Mouse (Mus musculus) spleen, adult 12 weeks (tissue): Measurements from ENCODE around the gene Pitpnm1.

Experiments used
- DNase-seq: peaks from one replicate; pipeline ENCODE4 v3.0.0; 2022; ENCODE audit warnings: low spot score

Pitpnm1 gene

GRCm38 (mm10) chr19:4068717-4069410, 30.9 kb upstream of the Pitpnm1 start:
- DNase-seq = no peak

DNA sequence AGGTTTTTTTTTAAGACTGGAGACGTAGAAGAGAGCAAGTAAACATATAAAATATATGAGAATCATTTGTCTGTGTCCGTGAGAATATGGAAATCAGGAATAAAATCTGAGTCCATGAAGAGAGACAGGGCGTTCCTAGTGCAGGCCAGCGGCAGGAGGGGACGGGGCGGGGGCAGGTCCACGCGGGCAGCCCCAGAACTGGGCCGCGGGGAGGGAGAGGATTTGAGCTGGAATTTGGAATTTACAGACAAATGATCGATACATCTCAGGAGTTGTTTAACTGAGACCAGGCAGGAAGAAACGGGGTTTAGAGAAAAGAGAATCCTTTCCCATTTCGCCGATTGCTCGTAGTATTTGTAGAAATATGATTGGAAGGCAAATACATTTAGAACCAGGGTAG, 29.5 kb upstream of the Pitpnm1 start:
- no peak for DNase-seq

DNA sequence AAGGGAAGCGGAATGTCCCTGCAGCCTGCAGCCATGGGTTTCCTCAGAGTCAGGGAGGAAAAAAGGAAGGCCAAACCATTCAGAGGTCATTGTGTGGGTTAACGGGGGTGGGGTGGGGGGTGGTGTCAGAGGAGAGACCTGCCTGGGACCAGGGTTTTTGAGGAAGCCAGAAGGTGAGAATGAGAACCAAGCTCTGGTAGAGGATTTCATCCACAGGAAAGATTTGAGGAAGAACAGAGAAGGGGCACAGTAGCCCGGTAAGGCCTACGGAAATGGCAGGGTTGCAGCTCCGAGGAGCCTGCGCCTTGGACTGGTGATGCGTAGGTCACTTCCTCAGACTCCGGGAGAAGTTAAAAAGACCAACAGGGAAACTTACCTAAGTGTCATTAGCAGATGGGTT, 29.0 kb upstream of the Pitpnm1 start:
- DNase-seq = no peak

GRCm38 (mm10) chr19:4071406-4071805, 28.4 kb upstream of the Pitpnm1 start:
- DNase-seq = no peak

DNA sequence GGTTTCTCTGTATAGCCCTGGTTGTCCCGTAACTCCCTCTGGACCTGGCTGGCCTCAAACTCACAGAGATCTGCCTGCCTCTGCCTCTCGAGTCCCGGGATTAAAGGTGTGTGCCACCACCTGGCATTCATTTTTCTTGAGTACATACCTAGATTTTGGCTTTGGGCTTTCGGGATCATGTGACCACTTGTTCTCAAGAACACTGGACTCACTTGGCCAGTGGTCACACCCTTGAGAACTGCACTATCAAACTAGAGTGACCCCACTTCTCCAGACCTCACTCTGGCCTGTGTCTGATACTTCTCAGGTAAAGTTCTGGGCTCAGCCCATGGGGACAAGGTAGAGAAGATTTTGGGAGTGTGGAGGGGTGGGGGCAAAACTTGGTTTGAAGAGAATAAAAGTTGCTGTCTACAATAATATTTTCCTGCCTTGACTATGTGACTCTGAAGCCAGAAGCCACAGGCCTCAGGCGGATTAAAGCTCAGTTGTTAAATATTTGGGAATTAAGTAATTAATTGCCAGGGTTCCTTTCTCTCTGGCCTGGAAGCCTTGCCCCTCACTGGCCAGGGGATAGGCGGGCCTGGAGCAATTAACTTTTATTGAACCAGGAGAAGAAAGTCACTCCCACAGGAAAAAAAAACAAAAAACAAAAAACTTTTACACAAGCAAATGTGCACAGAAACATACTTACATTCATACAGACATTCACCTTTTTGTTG, 26.9 kb upstream of the Pitpnm1 start:
- no peak for DNase-seq

GRCm38 (mm10) chr19:4075531-4075930, 24.3 kb upstream of the Pitpnm1 start:
- no peak for DNase-seq

- peak; percentile 54 for DNase-seq
Measured at GRCm38 (mm10) chr19:4079594-4079993, 20.2 kb upstream of the Pitpnm1 start.

GRCm38 (mm10) chr19:4080511-4081009, 19.2 kb upstream of the Pitpnm1 start:
- peak; percentile 37 for DNase-seq

DNA sequence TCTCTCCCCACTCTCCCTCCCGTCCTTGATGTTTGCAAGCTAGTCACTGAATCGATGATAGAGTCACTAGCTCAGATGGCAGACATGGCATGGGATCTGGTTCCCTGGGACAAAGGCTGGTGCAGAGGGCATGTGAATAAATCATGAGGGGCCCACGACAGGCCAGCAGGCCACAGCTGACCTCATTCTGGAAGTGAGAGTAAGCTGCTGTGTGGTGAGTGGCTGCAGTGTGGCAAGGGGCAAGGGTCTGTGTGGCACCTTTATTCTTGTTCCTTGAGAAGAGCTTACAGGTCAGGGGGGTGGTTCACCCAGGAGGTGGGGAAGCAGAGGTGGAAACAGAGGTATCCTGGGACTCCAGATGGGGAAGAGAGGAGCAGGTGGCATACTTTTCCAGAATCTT, 18.4 kb upstream of the Pitpnm1 start, which contains the start of gene Cabp2:
Gene Cabp2, plus strand, starts transcription at position 185 of the 400 bp plus-strand sequence.
- DNase-seq = no peak

- no peak for DNase-seq
Measured at GRCm38 (mm10) chr19:4082219-4082965, 17.4 kb upstream of the Pitpnm1 start.

- DNase-seq = no peak
Measured at GRCm38 (mm10) chr19:4083316-4083715, 16.5 kb upstream of the Pitpnm1 start.

DNA sequence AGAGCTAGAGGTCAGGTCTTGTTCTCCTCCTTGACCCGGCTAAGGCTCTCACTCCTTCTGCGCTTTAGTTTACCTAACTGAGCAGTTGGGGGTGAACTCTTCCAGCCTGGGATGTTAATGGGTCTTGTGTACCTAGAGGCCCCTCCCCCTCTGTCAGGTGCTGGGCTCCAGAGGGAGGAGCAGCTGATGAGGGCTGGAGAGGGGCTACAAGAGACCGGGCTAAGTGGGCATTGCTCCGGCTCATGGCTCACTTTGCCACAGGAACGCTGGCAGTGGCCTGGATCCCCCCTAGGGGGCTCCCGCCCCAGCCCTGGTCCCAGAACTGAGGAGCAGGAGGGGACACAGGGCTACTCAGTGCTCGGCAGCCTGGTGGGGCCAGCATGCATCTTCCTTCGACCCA, 16.0 kb upstream of the Pitpnm1 start:
- DNase-seq = no peak

- no peak for DNase-seq
Measured at GRCm38 (mm10) chr19:4084984-4085383, 14.8 kb upstream of the Pitpnm1 start.

- DNase-seq = no peak
Measured at GRCm38 (mm10) chr19:4086156-4086555, 13.6 kb upstream of the Pitpnm1 start.

DNA sequence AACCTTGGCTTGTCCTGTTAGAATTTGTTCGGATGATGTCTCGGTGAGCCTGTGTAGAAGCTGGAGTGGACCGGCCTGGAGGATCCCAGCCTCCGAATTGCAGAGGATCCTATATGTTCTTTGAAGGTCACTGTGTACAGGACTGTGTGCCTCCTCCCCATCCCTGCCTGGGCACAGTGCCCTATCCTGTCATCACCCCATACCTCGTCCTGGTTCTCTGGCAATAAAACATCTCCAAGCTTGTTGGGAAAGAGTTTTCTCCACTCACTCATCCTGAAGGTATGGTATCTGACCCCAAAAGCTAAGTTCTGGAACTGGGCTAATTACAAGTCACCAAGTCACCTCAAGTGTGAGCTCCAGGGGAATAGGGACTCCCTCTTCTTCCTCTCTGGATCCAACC, 12.7 kb upstream of the Pitpnm1 start:
- DNase-seq = no peak

DNA sequence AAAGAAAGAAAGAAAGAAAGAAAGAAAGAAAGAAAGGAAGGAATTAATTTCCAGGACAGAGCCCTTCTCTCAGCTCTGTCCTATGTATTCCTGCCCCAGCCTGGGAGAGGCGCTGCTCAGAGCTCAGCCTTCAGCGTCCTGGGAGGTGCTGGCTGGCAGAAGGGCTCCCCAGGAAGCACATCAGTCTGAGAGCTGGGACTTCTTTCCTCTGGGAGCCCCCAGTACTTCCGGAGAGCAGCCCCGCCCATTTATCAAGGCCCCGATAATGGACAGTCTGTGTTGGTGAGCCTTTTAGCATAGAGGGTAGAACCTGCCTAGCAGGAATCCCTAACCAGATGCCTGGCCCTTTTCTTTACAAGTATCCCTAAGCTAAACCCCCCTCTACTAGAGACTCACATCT, 11.7 kb upstream of the Pitpnm1 start:
- no peak for DNase-seq

- DNase-seq = no peak
Measured at GRCm38 (mm10) chr19:4089128-4089527, 10.7 kb upstream of the Pitpnm1 start.

GRCm38 (mm10) chr19:4090446-4090845, 9.4 kb upstream of the Pitpnm1 start:
- DNase-seq = no peak

DNA sequence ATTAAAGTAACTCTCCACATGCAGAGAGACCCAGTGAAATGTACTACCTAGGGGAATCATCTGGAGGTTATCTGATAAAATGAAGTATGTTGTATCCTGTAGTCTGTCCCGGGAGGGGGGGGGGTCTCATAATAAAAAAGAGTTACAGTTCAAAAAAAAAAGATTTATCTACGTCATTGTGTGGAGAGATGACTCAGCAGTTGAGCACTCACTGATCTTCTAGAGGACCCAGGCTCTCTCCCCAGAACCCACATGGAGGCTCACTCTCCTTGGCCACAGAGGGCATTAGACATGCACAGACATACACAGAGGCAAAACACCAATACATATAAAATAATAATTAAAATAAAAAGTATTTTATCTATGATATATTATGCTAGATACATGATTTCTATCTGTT, 8.4 kb upstream of the Pitpnm1 start:
- DNase-seq = no peak

- DNase-seq = no peak
Measured at GRCm38 (mm10) chr19:4092750-4093149, 7.0 kb upstream of the Pitpnm1 start.

DNA sequence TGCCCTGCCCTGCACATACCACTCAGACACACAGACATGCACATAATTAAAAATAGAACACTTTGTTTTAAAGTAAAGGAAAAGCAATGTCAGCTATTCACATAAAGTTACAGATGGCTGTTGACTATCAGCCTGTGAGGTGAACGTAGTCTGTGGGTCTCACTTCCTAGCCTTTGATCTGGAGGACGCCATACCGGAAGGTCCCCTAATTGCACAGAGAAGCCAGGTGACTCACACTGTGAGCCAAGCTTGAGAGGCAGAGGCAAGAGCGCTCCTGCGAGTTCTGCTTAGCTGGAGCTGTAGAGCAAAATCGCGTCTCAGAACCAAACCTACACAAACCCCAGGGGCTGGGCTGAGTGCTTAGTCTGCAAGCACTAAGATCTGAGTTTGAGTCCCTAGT, 6.0 kb upstream of the Pitpnm1 start:
- no peak for DNase-seq

GRCm38 (mm10) chr19:4094348-4094747, 5.5 kb upstream of the Pitpnm1 start:
- DNase-seq = no peak

DNA sequence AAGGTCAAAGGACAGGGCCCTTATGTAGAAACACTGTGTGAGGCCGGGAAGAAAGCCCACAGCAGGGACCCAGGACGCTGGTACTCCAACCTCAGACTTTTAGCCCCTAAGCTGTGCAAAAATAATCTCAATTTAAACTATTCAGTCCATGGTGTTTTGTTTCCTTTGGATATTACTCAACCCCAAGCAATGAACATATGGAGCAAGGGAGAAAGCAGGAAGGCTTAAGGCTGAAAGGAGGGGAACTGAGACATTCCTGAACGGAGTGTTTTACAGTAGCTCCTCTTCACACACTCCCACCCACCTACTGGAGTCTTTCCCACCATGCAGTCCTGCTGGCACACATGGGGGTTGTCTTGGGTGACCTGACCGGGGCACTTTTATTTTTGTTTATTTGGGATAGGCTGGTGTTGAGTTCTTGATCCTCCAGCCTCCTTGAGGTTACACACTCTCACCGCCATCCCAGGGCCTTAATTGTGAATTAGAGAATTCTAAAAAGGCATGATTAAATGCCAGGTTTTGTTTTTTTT, 5.0 kb upstream of the Pitpnm1 start:
- DNase-seq = no peak
